Mouse (Mus musculus) limb, embryonic 15.5 days (tissue): ENCODE results near the gene Slc7a5. TPM values are rescaled to one million over a fixed set of nuclear protein-coding genes. Genes with fewer than 3 reads are reported as not detected.

ENCODE experiments used
- ATAC-seq: fragments of 200-750 bp; cut with Nextera tagmentation; 2 replicates; pipeline ENCODE4 v1.8.0; 2017; ENCODE audit warnings: low read depth, moderate TSS enrichment; ENCODE audit not compliant: insufficient number of reproducible peaks, low FRiP score, low TSS enrichment
- H3K27ac ChIP-seq: fragments of 300-500 bp; sonication (generic); 2 replicates; pipeline ENCODE4 v1.5.1; 2015; ENCODE audit warnings: moderate library complexity, mild to moderate bottlenecking, inconsistent platforms
- H3K27me3 ChIP-seq: fragments of 300-500 bp; sonication (generic); 2 replicates; pipeline ENCODE4 v1.6.1; 2015; ENCODE audit warnings: inconsistent platforms
- H3K36me3 ChIP-seq: fragments of 300-500 bp; sonication (generic); 2 replicates; pipeline ENCODE4 v1.6.1; 2015; ENCODE audit warnings: inconsistent platforms
- H3K4me1 ChIP-seq: fragments of 300-500 bp; sonication (generic); 2 replicates; pipeline ENCODE4 v1.6.1; 2015; ENCODE audit warnings: inconsistent platforms
- H3K4me2 ChIP-seq: fragments of 300-500 bp; sonication (generic); 2 replicates; pipeline ENCODE4 v1.6.1; 2015; ENCODE audit warnings: mild to moderate bottlenecking, inconsistent platforms
- H3K4me3 ChIP-seq: fragments of 300-500 bp; sonication (generic); 2 replicates; pipeline ENCODE4 v1.5.1; 2015; ENCODE audit warnings: mild to moderate bottlenecking, inconsistent platforms
- H3K9ac ChIP-seq: fragments of 300-500 bp; sonication (generic); 2 replicates; pipeline ENCODE4 v1.6.1; 2015; ENCODE audit warnings: inconsistent platforms
- H3K9me3 ChIP-seq: fragments of 300-500 bp; sonication (generic); 2 replicates; pipeline ENCODE4 v1.6.1; 2016; ENCODE audit warnings: inconsistent platforms
- WGBS: fragments of 180-500 bp; shearing (Covaris S2); methylation state at CpG from one replicate; pipeline ENCODE4 v1.1.7; 2015; 5-methylcytosine and 5-hydroxymethylcytosine counted together
- polyA plus RNA-seq: library from polyadenylated mRNA; unstranded; fragments of >200 nt; fragmentation: Nextera tagmentation; extraction: Ambion mirVana; gene quantifications from 2 replicates; pipeline ENCODE4 v1.2.1, GENCODE M21; 2015

The Slc7a5 gene
- polyA plus RNA-seq, 1 experiment from 2014 or later, result 27.4 TPM

- Histone ChIP-seq H3K4me1 (peaks cover 11% of the 10 kb centered on the region; the same call in 1 of the 2 replicates), H3K4me3 (no peak overlapping the region), H3K9ac (no peak overlapping the region), H3K36me3 (no peaks in the 10 kb centered on the region), H3K27ac (no peak overlapping the region), H3K9me3 (no peaks in the 10 kb centered on the region), H3K27me3 (no peaks in the 10 kb centered on the region), H3K4me2 (no peak overlapping the region)
- ATAC-seq, result no peak
- WGBS, result 34% methylated on average over 4 of the region's 4 CpGs
Observed at GRCm38 (mm10) chr8:121934506-121934905, 27.0 kb upstream of the Slc7a5 start.

GRCm38 (mm10) chr8:121932668-121933520, 25.4 kb upstream of the Slc7a5 start:
- H3K36me3 ChIP-seq, result no peaks in the 10 kb centered on the region
- no peak overlapping the region for H3K4me3 ChIP-seq
- no peak overlapping the region for H3K4me2 ChIP-seq
- no peak for ATAC-seq
- WGBS, result 82% methylated on average over 14 of the region's 14 CpGs
- H3K27me3 ChIP-seq, result no peaks in the 10 kb centered on the region
- H3K9me3 ChIP-seq, result no peaks in the 10 kb centered on the region
- H3K4me1 ChIP-seq, result peaks cover 11% of the 10 kb centered on the region; the same call in 1 of the 2 replicates
- H3K27ac ChIP-seq, result no peak overlapping the region
- no peak overlapping the region for H3K9ac ChIP-seq

DNA sequence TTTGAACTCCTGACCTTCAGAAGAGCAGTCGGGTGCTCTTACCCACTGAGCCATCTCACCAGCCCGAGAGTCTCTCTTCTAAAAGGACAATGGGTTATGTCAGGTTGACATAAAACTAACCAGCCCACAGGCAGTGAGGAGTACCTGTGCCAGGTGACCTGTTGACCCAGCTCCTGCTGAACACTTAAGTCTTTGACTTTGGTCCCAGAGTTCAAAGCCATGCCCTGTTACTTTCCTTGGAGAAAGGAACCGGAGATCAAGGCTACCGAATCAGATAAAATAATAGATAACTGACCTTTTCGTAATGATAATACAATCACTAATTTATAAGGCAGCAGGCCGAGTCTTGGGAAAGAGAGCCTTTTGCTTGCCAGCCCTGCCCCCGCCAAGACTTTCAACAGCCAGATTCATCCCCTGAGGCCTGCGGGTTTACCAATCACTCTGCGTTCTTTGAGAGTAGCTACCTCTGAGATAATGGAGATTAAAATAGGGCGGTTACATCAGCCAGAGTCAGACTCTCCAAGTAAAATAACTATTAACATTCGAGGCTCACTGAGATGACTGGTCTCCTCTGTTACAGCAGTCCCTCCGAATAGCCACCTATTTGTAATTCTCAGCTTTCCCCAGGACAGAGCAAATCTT, 24.7 kb upstream of the Slc7a5 start:
- Histone ChIP-seq H3K27me3 (no peaks in the 10 kb centered on the region), H3K27ac (no peak overlapping the region), H3K4me2 (no peak overlapping the region), H3K4me3 (no peak overlapping the region), H3K36me3 (no peaks in the 10 kb centered on the region), H3K9ac (no peak overlapping the region), H3K9me3 (no peaks in the 10 kb centered on the region), H3K4me1 (peaks cover 11% of the 10 kb centered on the region; the same call in 1 of the 2 replicates)
- no peak for ATAC-seq
- 72% methylated on average over 12 of the region's 12 CpGs for WGBS

DNA sequence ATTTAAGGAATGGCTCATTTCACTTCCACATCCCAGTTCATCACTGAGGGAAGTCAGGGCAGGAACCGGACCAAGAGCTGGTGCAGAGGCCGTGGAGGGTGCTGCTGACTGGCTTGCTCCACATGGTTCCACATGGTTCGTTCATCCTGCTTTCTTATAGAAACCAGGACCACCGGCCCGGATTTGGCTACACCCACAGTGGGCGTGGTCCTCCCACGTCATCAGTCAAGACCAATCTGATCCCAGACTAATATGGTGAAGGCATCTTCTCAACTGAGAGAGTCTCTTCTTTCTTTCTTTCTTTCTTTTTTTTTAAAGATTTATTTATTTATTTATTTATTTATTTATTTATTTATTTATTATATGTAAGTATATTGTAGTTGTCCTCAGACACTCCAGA, 24.1 kb upstream of the Slc7a5 start:
- H3K4me3 ChIP-seq, result no peak overlapping the region
- no peak overlapping the region for H3K27ac ChIP-seq
- no peaks in the 10 kb centered on the region for H3K9me3 ChIP-seq
- no peaks in the 10 kb centered on the region for H3K36me3 ChIP-seq
- ATAC-seq, result no peak
- peaks cover 11% of the 10 kb centered on the region; the same call in 1 of the 2 replicates for H3K4me1 ChIP-seq
- H3K4me2 ChIP-seq, result no peak overlapping the region
- no peaks in the 10 kb centered on the region for H3K27me3 ChIP-seq
- WGBS, result 79% methylated on average over 7 of the region's 7 CpGs
- no peak overlapping the region for H3K9ac ChIP-seq

DNA sequence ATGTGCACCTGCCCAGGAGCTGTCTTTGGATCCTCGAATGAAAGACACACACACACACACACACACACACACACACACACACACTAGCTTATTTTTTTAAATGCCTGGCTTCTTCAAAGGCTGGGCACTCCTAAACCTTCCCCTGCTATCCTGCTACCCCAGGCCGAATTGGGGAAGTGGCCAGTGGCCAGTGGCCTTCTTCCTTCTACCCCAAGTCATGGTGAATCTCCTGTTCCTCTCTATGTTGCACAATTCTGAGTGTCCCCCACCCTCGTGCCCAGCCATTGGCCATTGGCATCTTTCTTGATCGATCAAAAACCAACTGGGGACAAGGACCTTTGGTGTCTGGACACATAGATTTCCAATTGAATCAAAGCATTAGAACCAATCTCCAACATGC, 22.6 kb upstream of the Slc7a5 start:
- WGBS, result 79% methylated on average over 4 of the region's 4 CpGs

DNA sequence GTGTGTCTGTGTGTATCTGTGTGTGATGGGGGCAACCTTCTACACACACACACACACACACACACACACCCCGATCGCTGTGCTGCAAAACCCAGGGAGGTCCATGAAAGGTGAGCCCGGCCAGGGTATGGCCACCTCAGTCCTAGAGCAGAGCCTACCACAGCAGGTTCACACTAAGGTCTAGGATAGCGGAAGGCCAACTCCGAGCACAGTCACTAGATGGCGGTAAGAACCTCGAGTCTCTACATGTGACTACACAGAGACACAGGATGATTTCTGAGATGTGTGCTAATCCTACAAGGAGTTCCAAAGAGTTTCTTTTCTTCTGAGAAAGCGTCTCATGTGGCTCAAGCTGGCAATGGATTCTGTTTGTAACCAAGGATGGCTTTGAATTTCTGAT, 19.8 kb upstream of the Slc7a5 start:
- peaks cover under 1% of the 10 kb centered on the region; the same call in 1 of the 2 replicates for H3K4me1 ChIP-seq
- H3K9me3 ChIP-seq, result no peaks in the 10 kb centered on the region
- H3K27ac ChIP-seq, result no peak overlapping the region
- ATAC-seq, result no peak
- no peak overlapping the region for H3K9ac ChIP-seq
- WGBS, result 43% methylated on average over 8 of the region's 8 CpGs
- H3K4me3 ChIP-seq, result no peak overlapping the region
- H3K4me2 ChIP-seq, result no peak overlapping the region
- H3K27me3 ChIP-seq, result no peaks in the 10 kb centered on the region
- H3K36me3 ChIP-seq, result no peaks in the 10 kb centered on the region

More for the DNA sequence above, 22.6 kb upstream of the Slc7a5 start:
- Histone ChIP-seq H3K4me2 (no peak overlapping the region), H3K27me3 (no peaks in the 10 kb centered on the region), H3K27ac (no peak overlapping the region), H3K36me3 (no peaks in the 10 kb centered on the region), H3K4me3 (no peak overlapping the region), H3K9ac (no peak overlapping the region), H3K9me3 (no peaks in the 10 kb centered on the region), H3K4me1 (peaks cover 4% of the 10 kb centered on the region; the same call in 1 of the 2 replicates)
- no peak for ATAC-seq

GRCm38 (mm10) chr8:121926266-121926665, 18.8 kb upstream of the Slc7a5 start:
- WGBS, result 57% methylated on average over 8 of the region's 8 CpGs
- Histone ChIP-seq H3K4me1 (peaks cover 9% of the 10 kb centered on the region; the same call in 1 of the 2 replicates), H3K4me2 (no peak overlapping the region), H3K9me3 (no peaks in the 10 kb centered on the region), H3K27ac (no peak overlapping the region), H3K36me3 (no peaks in the 10 kb centered on the region), H3K9ac (no peak overlapping the region), H3K4me3 (no peak overlapping the region), H3K27me3 (no peaks in the 10 kb centered on the region)
- no peak for ATAC-seq

DNA sequence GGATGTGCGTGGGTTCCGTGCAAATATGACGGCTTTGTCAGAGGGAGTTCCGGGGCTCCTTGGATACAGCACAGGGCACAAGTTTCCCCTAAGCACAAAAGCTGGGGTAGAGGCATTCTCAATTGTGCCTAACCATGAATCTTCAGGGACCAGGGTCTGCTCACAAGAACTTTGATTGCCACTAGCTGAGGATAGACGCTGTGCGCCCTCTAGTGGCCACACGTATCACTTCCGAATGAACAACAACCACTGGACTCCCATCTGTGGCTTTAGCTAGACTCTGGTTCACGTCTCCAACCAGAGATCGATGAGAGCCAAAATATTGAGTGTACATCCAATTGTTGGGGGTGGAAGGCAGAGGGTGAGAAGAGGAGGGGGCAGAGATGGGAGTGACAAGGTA, 18.1 kb upstream of the Slc7a5 start:
- ATAC-seq, result no peak

GRCm38 (mm10) chr8:121924681-121925080, 17.2 kb upstream of the Slc7a5 start:
- Histone ChIP-seq H3K27me3 (no peaks in the 10 kb centered on the region), H3K27ac (no peak overlapping the region), H3K4me1 (peaks cover 14% of the 10 kb centered on the region), H3K4me3 (no peak overlapping the region), H3K36me3 (no peaks in the 10 kb centered on the region), H3K4me2 (no peak overlapping the region), H3K9me3 (no peaks in the 10 kb centered on the region), H3K9ac (no peak overlapping the region)
- ATAC-seq, result no peak
- WGBS, result 84% methylated on average over 5 of the region's 5 CpGs

More for the DNA sequence above, 18.1 kb upstream of the Slc7a5 start:
- H3K27me3 ChIP-seq, result no peaks in the 10 kb centered on the region
- H3K4me1 ChIP-seq, result peaks cover 9% of the 10 kb centered on the region; the same call in 1 of the 2 replicates
- H3K9ac ChIP-seq, result no peak overlapping the region
- WGBS, result 31% methylated on average over 10 of the region's 10 CpGs
- no peak overlapping the region for H3K4me2 ChIP-seq
- H3K27ac ChIP-seq, result no peak overlapping the region
- H3K36me3 ChIP-seq, result no peaks in the 10 kb centered on the region
- no peak overlapping the region for H3K4me3 ChIP-seq
- H3K9me3 ChIP-seq, result no peaks in the 10 kb centered on the region

GRCm38 (mm10) chr8:121922101-121922500, 14.6 kb upstream of the Slc7a5 start:
- Histone ChIP-seq H3K4me3 (no peak overlapping the region), H3K9ac (no peak overlapping the region), H3K9me3 (no peaks in the 10 kb centered on the region), H3K4me1 (peaks cover 16% of the 10 kb centered on the region), H3K36me3 (no peaks in the 10 kb centered on the region), H3K27me3 (no peaks in the 10 kb centered on the region), H3K4me2 (no peak overlapping the region), H3K27ac (no peak overlapping the region)
- 0 out of 2 replicates have a peak, but pooled peaks have one; percentile 9 for ATAC-seq
- WGBS, result 59% methylated on average over 8 of the region's 8 CpGs

DNA sequence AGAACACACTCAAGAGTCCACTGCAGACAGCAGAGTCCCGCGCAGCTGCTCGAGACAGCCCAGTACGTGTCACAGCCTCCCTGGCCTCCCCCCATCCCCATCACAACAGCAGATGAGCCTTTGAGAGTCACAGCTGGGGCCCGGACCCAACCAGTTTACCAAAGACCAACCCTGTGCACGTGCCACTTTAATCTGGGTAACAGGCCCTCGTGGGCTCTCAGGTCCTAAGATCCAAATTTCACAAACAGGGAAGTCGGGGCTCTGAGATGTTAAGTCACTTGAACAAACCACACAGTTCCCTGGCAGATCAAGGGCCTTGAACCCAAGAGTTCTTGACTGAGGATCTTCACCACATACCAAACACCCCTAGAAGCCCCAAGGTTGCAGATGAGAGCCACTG, 14.1 kb upstream of the Slc7a5 start:
- no peak overlapping the region for H3K4me2 ChIP-seq
- H3K27ac ChIP-seq, result no peak overlapping the region
- H3K27me3 ChIP-seq, result no peaks in the 10 kb centered on the region
- 79% methylated on average over 8 of the region's 8 CpGs for WGBS
- H3K9ac ChIP-seq, result no peak overlapping the region
- H3K9me3 ChIP-seq, result no peaks in the 10 kb centered on the region
- H3K4me1 ChIP-seq, result peaks cover 16% of the 10 kb centered on the region
- ATAC-seq, result no peak
- no peak overlapping the region for H3K4me3 ChIP-seq
- no peaks in the 10 kb centered on the region for H3K36me3 ChIP-seq

DNA sequence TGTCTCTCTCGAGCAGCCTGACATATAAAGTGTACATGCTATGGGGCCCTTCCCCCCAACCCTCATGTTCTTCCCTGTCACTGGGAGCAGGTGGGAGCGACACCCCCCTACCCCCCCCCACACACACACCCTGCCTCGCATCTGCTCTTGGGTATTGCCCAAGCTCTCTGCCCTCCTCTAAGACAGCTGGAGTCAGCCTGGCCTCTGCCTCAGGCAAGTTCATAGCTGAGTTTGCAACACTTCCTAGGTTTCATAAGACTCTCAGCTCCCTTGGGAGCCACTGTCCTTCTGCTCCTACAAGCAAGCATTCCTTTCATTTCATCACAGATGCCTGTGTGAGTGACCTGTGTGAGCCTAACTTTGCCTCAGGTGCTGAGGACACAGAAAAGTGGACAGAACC, 12.2 kb upstream of the Slc7a5 start:
- no peaks in the 10 kb centered on the region for H3K9me3 ChIP-seq
- no peaks in the 10 kb centered on the region for H3K27me3 ChIP-seq
- no peak for ATAC-seq
- no peak overlapping the region for H3K4me2 ChIP-seq
- no peaks in the 10 kb centered on the region for H3K36me3 ChIP-seq
- H3K27ac ChIP-seq, result no peak overlapping the region
- no peak overlapping the region for H3K4me3 ChIP-seq
- 28% methylated on average over 3 of the region's 3 CpGs for WGBS
- peaks cover 16% of the 10 kb centered on the region for H3K4me1 ChIP-seq
- H3K9ac ChIP-seq, result no peak overlapping the region
